Mouse (Mus musculus): ENCODE data around the gene Aff4.
"Not testable (repeated sequence)": the region's sequence is repeated elsewhere in the genome, so short reads cannot be mapped to it uniquely, and the experiment has no call there.

The Aff4 gene

DNA sequence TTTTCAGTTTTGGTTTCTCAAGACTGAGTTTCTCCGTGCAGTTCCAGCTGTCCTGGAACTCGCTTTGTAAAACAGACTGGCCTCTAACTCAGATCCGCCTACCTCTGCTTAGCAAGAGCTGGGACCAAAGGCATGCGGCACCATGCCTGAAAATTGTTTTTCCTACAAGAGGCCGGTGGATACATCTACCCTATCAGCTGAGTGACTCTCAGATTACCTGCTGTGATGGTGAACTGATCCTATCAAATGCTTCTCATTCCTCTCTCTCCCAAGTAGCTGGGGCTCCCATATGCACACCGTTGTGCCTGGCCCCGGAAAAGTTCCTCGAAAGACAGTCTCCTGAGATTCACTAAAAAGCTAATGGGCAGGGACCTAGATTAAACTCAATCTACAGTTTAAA is 12.9 kb upstream of the Aff4 start:
- DNase-seq (ENCODE audit: low read depth, low spot score), result no peak

DNA sequence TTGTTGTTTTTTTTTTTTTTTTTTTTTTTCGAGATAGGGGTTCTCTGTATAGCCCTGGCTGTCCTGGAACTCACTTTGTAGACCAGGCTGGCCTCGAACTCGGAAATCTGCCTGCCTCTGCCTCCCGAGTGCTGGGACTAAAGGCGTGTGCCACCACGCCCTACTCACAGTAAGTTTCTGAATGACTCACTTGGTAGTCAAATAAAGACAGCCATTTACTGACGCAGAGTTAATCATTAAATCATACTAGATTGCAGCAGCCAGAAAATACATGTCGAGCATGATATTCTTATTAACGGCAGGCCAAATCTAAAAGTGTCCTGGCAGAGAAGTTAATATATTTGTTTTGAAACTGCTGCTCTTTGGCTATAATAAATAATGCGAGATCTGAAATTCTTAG is 9.6 kb upstream of the Aff4 start:
- not testable (repeated sequence) for DNase-seq (ENCODE audit: low read depth, low spot score)

- no peak for DNase-seq (ENCODE audit: low read depth, low spot score)
Observed at GRCm38 (mm10) chr11:53342711-53343110, 7.9 kb upstream of the Aff4 start.

DNA sequence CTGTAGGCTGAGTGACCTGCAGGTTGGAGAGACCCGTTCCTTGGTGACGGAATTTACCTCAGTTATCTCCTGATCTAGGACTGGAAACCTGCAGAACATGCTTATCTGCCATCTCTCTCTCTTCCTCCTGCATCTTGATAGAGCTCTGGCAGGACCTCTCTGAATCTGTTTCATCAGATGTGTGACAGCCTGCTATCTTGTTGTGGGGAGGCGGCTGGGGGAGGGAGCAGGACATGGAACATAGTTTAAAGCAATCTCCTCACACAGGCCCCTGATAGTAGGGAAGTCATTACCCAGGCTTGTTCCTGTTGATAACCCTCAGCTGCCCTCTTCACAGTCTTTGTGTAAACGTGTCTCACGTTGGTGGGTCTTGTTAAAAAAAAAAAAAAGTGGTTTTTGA is 5.3 kb upstream of the Aff4 start:
- no peak for DNase-seq (ENCODE audit: low read depth, low spot score)

GRCm38 (mm10) chr11:53345738-53346137 is 4.9 kb upstream of the Aff4 start:
- DNase-seq (ENCODE audit: low read depth, low spot score), result no peak

GRCm38 (mm10) chr11:53351224-53351942 is 750 bp downstream of the Aff4 start:
- DNase-seq (ENCODE audit: low read depth, low spot score), result no peak

DNA sequence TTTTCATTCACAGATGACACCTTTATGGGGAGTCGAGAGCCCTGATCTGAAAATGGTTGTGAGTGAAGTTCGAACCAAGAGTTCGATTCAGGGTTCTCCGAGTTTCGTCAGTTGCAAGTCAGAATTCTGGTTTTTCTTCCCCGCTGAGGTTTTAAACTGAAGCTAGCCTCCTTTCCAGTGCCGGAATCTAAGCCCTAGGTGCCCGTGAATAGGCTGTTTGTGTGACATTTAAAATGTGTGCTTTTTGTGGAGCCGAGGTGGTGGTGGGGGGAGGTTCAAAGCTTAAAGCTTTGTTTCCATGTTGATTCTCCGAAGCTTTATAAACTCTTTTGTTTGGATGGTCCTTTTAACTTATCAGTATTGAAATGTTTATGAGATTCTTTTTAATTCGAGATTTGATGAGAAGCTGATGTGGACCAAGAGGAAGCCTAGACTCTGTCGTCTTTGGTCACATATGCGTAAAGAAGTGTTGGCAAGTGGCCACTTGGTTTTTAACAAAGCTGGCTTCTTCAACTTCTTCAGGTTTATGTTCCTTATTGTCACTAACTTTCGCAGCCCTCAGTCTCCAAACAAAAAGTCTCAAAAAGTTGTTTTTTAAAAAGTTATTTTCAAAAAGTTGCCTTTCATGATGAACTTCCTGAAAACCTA is 1.4 kb downstream of the Aff4 start:
- no peak for DNase-seq (ENCODE audit: low read depth, low spot score)

GRCm38 (mm10) chr11:53358504-53359155 is 8.0 kb downstream of the Aff4 start:
- no peak for DNase-seq (ENCODE audit: low read depth, low spot score)

GRCm38 (mm10) chr11:53367032-53367431 is 16.4 kb downstream of the Aff4 start:
- no peak for DNase-seq (ENCODE audit: low read depth, low spot score)

DNA sequence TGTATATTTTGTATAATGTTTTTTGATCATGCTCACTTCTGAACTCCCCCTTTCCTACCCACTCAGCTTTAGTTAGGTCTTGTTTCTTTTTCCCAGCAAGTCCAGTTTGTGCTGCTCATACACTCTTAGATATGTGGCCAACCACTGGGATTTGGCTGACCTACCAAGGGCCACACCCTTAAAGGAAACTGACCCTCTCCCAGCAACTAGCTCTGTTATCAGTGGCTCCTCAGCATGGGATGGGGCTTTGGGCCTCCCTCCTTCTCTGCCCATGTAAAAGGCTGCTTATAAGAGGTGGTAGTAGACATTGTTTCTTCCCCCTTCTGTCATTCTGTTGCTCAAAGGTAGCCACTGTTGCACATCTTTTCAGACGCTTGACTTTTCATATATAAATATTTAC is 28.3 kb downstream of the Aff4 start:
- DNase-seq (ENCODE audit: low read depth, low spot score), result no peak

DNA sequence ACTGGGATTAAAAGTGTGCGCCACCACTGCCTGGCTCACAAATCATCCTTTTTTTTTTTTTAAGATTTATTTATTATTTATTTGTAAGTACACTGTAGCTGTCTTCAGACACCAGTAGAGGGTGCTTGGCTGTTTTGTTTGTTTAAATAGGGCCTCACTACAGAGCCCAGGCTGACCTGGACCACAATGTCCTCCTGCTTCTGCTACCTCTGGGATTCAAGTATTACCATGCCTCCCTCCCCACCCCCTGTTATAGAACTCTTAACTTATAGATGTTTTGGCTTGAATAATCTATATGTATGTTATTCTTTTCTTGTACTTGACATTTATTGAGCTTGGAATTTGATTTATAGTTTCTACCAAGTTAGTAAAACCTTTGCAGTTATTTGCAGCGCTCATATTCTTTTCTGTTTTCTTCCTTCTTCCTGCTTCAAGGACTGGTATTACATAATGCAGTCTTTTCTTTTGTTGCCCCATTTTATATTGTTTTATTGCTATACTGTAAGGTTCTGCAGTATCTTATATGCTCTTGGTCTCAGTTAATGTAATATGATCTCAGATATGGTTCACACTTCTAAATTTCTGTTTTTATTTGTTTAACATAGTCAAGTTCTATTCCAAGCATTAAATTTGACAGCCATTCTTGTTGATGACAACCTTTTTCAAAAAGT is 33.3 kb downstream of the Aff4 start:
- no peak for DNase-seq (ENCODE audit: low read depth, low spot score)

DNA sequence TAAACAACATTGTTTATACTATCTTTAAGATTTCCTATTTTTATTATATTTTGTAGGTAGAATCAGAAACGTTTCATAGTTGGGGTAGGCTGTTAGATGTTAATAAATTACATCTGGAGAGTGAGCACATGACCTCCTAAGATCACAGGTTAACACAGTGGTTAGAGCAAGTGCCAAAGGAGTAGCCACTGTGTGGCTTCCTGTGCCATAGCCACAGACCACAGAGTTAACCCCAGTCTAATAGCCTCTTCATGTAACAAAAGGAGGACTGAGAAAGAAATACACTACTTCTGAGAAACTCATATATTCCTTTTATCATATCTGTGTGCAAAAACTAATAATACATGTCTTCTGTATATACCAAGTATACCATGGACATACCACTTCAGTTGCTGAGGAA is 43.2 kb downstream of the Aff4 start:
- DNase-seq (ENCODE audit: low read depth, low spot score), result no peak

DNA sequence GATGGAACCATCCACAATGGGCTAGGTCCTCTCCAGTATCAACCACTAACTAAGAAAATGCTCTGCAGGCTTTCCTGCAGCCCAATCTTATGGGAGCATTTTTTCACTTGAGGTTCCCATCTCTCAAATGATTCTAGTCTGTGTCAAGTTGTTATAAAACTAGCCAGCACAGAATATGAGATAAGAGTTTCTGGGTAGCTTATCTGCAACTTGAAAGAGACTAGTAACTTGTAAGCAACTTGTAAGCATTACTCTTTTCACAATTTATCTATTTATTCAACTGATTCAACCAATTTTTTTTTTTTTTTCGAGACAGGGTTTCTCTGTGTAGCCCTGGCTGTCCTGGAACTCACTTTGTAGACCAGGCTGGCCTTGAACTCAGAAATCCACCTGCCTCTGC is 53.0 kb downstream of the Aff4 start:
- DNase-seq (ENCODE audit: low read depth, low spot score), result no peak

GRCm38 (mm10) chr11:53411738-53412137 is 61.1 kb downstream of the Aff4 start:
- DNase-seq (ENCODE audit: low read depth, low spot score), result no peak

DNA sequence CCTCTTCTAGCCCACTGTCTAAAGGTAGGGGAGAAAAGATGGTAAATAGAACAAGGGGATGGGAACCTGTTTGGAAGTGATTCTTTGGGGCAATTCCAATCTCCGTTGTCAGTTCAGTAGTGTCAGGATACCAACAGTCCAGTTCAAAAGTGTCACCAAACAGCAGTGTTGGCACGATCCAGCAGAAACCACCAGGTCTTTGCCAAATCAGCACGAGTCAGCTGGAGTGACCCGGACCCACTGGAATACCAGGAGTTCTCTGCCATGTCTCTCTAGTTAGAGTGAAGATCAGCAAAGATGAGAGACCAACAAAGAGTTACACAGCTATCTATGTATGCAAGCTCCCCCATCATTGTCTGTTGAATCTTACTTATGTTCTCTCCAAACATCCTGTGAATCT is 63.2 kb downstream of the Aff4 start:
- no peak for DNase-seq (ENCODE audit: low read depth, low spot score)

GRCm38 (mm10) chr11:53418048-53418447 is 67.4 kb downstream of the Aff4 start:
- no peak for DNase-seq (ENCODE audit: low read depth, low spot score)

DNA sequence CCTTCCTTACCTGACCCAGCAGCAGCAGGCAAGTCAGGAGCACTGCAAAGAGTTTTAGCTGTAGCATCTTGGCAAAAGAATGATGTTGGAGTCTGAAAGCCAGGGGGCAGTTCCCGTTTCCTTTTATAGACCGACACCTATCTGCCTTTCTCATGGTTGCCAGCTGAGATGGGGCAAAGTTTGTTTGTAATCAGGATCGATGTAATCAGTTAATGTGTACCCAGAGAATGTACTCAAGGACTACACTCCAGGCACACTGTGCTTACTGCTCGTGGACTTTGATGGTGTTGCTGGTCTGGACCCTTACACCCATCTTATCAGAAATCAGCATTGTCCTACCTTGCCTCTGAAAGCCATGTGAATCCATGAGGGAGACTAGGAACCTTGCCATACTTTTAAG is 72.4 kb downstream of the Aff4 start, which contains the start of gene Leap2:
Leap2 (minus strand) TSS at position 135 of the 400 bp plus-strand sequence.
- DNase-seq (ENCODE audit: low read depth, low spot score), result no peak

- no peak for DNase-seq (ENCODE audit: low read depth, low spot score)
Observed at GRCm38 (mm10) chr11:53424826-53425225, 74.2 kb downstream of the Aff4 start.

GRCm38 (mm10) chr11:53425251-53425650 is 74.6 kb downstream of the Aff4 start:
- no peak for DNase-seq (ENCODE audit: low read depth, low spot score)

DNA sequence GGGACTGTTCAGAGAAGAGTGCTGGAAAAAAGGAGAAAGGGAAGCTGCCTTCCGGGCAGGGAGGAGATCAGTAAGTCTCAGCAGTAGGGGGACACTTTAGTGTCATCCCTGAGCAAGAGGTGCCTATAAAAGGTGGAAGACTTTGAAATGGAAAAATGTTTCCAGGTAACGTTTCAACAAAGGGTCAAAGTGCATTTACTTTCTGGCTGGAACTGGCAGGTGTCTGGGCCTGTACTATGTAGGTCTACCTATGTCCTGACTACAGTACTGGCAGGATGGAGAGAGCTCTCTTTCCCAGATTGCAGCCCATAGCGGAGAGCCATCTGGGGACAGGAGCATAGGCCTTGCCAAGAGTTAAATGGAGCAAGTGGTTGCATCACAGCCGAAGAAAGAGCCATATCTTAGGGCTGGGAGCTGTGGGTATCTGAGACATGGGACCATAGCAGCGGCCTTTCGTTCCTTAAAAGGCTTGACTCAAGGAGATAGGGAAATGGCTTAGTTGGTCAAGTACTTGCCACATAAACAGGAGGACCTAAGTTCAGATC is 75.2 kb downstream of the Aff4 start:
- no peak for DNase-seq (ENCODE audit: low read depth, low spot score)

GRCm38 (mm10) chr11:53426914-53427313 is 76.3 kb downstream of the Aff4 start:
- DNase-seq (ENCODE audit: low read depth, low spot score), result not testable (repeated sequence)
